Mouse (Mus musculus) myocyte (in vitro differentiated cells): ENCODE data around the gene Trim65.

Experiments
- CEBPB ChIP-seq: IDR thresholded peaks from 2 replicates; pipeline ENCODE4 v1.6.1; 2011; ENCODE audit warnings: mild to moderate bottlenecking, moderate library complexity; ENCODE audit not compliant: poor library complexity, insufficient read depth, severe bottlenecking
- E2F4 ChIP-seq: IDR thresholded peaks from one replicate; pipeline ENCODE4 v1.6.1; 2011; ENCODE audit warnings: mild to moderate bottlenecking, control low read depth, moderate library complexity; ENCODE audit not compliant: insufficient read depth
- MAX ChIP-seq: IDR thresholded peaks from one replicate; pipeline ENCODE4 v1.6.1; 2011; ENCODE audit warnings: low read depth, mild to moderate bottlenecking, control low read depth
- MYOD1 ChIP-seq, 3 experiments: IDR thresholded peaks; one replicate each; pipeline ENCODE4 v1.6.1; 2011; ENCODE audit warnings: control low read depth in 2 of 3, low read depth in 2 of 3, mild to moderate bottlenecking in 2 of 3, moderate library complexity in 1 of 3; ENCODE audit not compliant: insufficient read length in 2 of 3, control insufficient read depth in 1 of 3
- MYOG ChIP-seq, 3 experiments: IDR thresholded peaks; one replicate each; pipeline ENCODE4 v1.6.1; 2011; ENCODE audit warnings: control low read depth in 2 of 3, low read depth in 2 of 3, mild to moderate bottlenecking in 2 of 3; ENCODE audit not compliant: insufficient read length in 2 of 3, control insufficient read depth in 1 of 3, insufficient read depth in 1 of 3
- POLR2A ChIP-seq: IDR thresholded peaks from one replicate; pipeline ENCODE4 v1.6.1; 2011; ENCODE audit warnings: low read depth, mild to moderate bottlenecking, control low read depth, moderate library complexity; ENCODE audit not compliant: insufficient read length
- POLR2AphosphoS2 ChIP-seq: IDR thresholded peaks from one replicate; pipeline ENCODE4 v1.6.1; 2011; ENCODE audit warnings: low read depth, control low read depth; ENCODE audit not compliant: insufficient read length
- REST ChIP-seq: IDR thresholded peaks from one replicate; pipeline ENCODE4 v1.6.1; 2011; ENCODE audit warnings: mild to moderate bottlenecking, control low read depth, moderate library complexity; ENCODE audit not compliant: insufficient read depth, insufficient read length
- TCF12 ChIP-seq: IDR thresholded peaks from one replicate; pipeline ENCODE4 v1.6.1; 2011; ENCODE audit warnings: mild to moderate bottlenecking, control low read depth; ENCODE audit not compliant: poor library complexity, insufficient read depth, severe bottlenecking
- TCF3 ChIP-seq: IDR thresholded peaks from one replicate; pipeline ENCODE4 v1.6.1; 2011; ENCODE audit warnings: low read depth, control low read depth; ENCODE audit not compliant: insufficient read length
- USF1 ChIP-seq: IDR thresholded peaks from one replicate; pipeline ENCODE4 v1.6.1; 2011; ENCODE audit warnings: low read depth, mild to moderate bottlenecking, control low read depth, moderate library complexity

DNA sequence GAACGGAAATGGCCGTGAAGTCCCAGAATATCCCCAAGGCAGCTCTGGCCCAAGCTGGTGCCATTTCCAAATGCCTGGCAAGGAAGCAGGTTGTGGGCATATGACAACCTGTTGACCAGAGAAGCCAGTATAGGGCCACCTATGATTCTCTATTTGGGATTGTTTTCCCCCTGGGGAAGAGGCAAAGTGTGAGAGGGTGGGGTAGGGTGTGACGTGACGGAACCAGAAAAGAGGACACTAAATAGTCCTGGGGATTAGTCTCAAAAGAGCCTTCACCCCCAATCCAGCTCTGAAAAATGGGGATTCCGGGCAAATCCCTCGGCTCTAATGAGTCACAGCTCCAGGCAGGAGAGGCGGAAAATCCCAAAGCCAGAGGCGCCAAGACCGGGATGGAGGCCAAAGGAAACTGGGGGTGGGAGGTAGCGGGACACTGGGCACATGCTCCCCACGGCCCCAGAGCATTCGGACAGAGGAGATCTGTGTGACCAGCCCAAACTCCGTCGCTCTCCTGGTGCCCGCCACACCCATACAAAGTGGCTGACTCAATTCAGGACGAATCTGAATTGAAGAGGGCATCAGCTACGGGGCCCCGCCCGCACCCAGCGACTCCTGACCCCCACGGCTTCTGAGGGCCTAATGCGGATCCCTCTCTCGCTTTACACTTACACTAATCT lies 22.3 kb downstream of the Trim65 start:
- TF ChIP-seq POLR2A (peak; percentile 89), POLR2AphosphoS2 (peak; percentile 95), TCF12 (no peak), E2F4 (no peak), USF1 (peak; percentile 7), MAX (no peak), TCF3 (no peak), CEBPB (no peak), MYOG (IDR thresholded peaks at IDR 0.05; ENCODE audit: control insufficient read depth in 1 of 3, insufficient read depth in 1 of 3, insufficient read length in 2 of 3, low read depth in 2 of 3) (no peak), REST (no peak), MYOD1 (IDR thresholded peaks at IDR 0.05; ENCODE audit: control insufficient read depth in 1 of 3, insufficient read length in 2 of 3, low read depth in 2 of 3) (peak in 1 of 3 experiments; percentile 1)
